Mouse (Mus musculus) lung, adult 2 months (tissue): ENCODE data around the gene Adgrl3.

Experiments used
- CTCF ChIP-seq: fragments of 200-500 bp; IDR thresholded peaks from 2 replicates; pipeline ENCODE4 v1.5.1; 2011; ENCODE audit warnings: mild to moderate bottlenecking, low read length, control low read depth; ENCODE audit not compliant: insufficient read depth
- POLR2A ChIP-seq: fragments of 200-500 bp; IDR thresholded peaks from 2 replicates; pipeline ENCODE4 v1.6.1; 2011; ENCODE audit warnings: low read depth, mild to moderate bottlenecking, control low read depth, low read length, borderline replicate concordance; ENCODE audit errors: extremely low read depth

DNA sequence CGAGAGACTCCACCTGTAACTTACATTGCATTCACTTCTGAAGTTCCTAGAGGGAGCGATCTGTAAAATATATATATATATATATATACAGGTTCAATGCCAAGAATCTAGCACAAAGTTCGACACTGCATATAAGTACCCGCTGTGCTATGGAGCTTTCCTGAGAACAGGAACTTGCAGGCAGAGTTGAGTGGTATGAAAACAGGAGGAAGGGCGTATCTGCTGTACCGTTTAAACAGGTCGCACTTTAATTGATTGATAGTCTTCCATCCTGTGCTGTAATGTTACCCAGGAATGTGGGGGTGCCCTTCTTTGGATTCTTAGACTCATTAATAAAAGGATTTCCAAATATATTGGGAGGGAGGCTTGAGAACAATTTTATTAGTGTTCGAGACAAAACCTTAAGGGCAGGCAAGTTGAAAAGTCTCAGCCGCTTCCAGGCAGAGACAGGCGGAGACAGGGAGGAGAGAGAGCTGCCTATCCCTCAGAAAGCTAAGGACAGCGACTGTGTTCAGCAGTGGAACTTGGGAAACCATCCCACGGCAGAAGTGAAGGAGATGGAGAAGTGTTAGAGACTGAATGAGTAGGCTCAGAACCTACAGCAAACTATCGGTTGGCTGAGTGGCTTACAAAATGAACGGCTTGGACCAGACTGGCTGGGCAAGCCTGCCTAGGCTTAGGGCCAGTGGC lies 570.2 kb downstream of the Adgrl3 start:
- TF ChIP-seq CTCF (no peak), POLR2A (no peak)
